In genomic region chr2:77709206-77709794, GRCm38 (mm10) we compare ENCODE assay signal across 9 mouse cellular contexts.
DNase-seq lines count a peak whose midpoint lies in the region; ATAC-seq lines count a peak whose summit lies in the region.
"Had no signal": no experiment of that assay in that cellular context is flagged by ENCODE, and none has a peak within 500 bp of the region (broad histone marks: within the 10 kb centered on the region; RNA-seq: fewer than 3 reads in every experiment).

No protein-coding gene starts in this region.

- peak; percentile 28 for DNase-seq in gastrocnemius, adult 18-20 months (ENCODE audit: low spot score)
- no peak for DNase-seq in gastrocnemius, postnatal 14 days
- peak; percentile 74 for DNase-seq in NIH3T3 (ENCODE audit: low read depth)
- DNase-seq in left cerebral cortex, postnatal 25 days (ENCODE audit: low spot score in 2 of 2) = peak; percentile 52 to 67
- DNase-seq: liver, embryonic 13.5 days had no signal

- no peak for ATAC-seq in embryonic facial prominence, embryonic 12.5 days (ENCODE audit: insufficient number of reproducible peaks, insufficient read depth, low FRiP score, low TSS enrichment)
- no peak for ATAC-seq in hindbrain, embryonic 12.5 days (ENCODE audit: low FRiP score)
- ATAC-seq in midbrain, embryonic 16.5 days = peak; percentile 74
- no peak for ATAC-seq in inflammation-experienced regulatory T-cells, adult 6 months

- no peaks in the 10 kb centered on the region for H3K36me3 ChIP-seq in embryonic facial prominence, embryonic 12.5 days
- no peaks in the 10 kb centered on the region for H3K36me3 ChIP-seq in hindbrain, embryonic 12.5 days
- no peaks in the 10 kb centered on the region for H3K36me3 ChIP-seq in midbrain, embryonic 16.5 days (ENCODE audit: control insufficient read depth, insufficient read depth, low read length)
- H3K36me3 ChIP-seq: liver, embryonic 13.5 days had no signal

- H3K9me3 ChIP-seq in embryonic facial prominence, embryonic 12.5 days = no peaks in the 10 kb centered on the region
- H3K9me3 ChIP-seq in hindbrain, embryonic 12.5 days (replicated peaks) = no peaks in the 10 kb centered on the region
- H3K9me3 ChIP-seq in midbrain, embryonic 16.5 days (replicated peaks; ENCODE audit: control insufficient read depth, low read length, poor library complexity, severe bottlenecking) = no peaks in the 10 kb centered on the region
- H3K9me3 ChIP-seq: liver, embryonic 13.5 days had no signal

- no peaks in the 10 kb centered on the region for H3K27me3 ChIP-seq in embryonic facial prominence, embryonic 12.5 days
- H3K27me3 ChIP-seq in hindbrain, embryonic 12.5 days = no peaks in the 10 kb centered on the region; the same call in 1 of the 2 replicates
- H3K27me3 ChIP-seq in midbrain, embryonic 16.5 days (ENCODE audit: control insufficient read depth, insufficient read depth, low read depth, low read length) = no peaks in the 10 kb centered on the region
- H3K27me3 ChIP-seq: liver, embryonic 13.5 days had no signal

- no peak overlapping the region for H3K9ac ChIP-seq in embryonic facial prominence, embryonic 12.5 days
- no peak overlapping the region for H3K9ac ChIP-seq in hindbrain, embryonic 12.5 days
- H3K9ac ChIP-seq in midbrain, embryonic 16.5 days (ENCODE audit: low read depth, low read length) = no peak overlapping the region
- H3K9ac ChIP-seq: liver, embryonic 13.5 days had no signal

- no peak overlapping the region for H3K27ac ChIP-seq in embryonic facial prominence, embryonic 12.5 days
- no peak overlapping the region for H3K27ac ChIP-seq in hindbrain, embryonic 12.5 days
- no peak overlapping the region for H3K27ac ChIP-seq in midbrain, embryonic 16.5 days (ENCODE audit: low read length)
- H3K27ac ChIP-seq: liver, embryonic 13.5 days had no signal

- no peaks in the 10 kb centered on the region for H3K4me1 ChIP-seq in embryonic facial prominence, embryonic 12.5 days
- peaks cover 2% of the 10 kb centered on the region; the same call in 1 of the 2 replicates for H3K4me1 ChIP-seq in hindbrain, embryonic 12.5 days
- H3K4me1 ChIP-seq in midbrain, embryonic 16.5 days (ENCODE audit: control insufficient read depth, insufficient read depth, low read length) = peaks cover 4% of the 10 kb centered on the region; the same call in 1 of the 2 replicates
- H3K4me1 ChIP-seq: liver, embryonic 13.5 days had no signal

- WGBS in embryonic facial prominence, embryonic 12.5 days = 22% methylated on average over 7 of the region's 7 CpGs
- 29% methylated on average over 7 of the region's 7 CpGs for WGBS in hindbrain, embryonic 12.5 days
- 26% methylated on average over 7 of the region's 7 CpGs for WGBS in midbrain, embryonic 16.5 days

- peak overlapping the region; percentile 36 for H3K4me2 ChIP-seq in embryonic facial prominence, embryonic 12.5 days (replicated peaks)
- peak overlapping the region; percentile 32; the same call in 1 of the 2 replicates for H3K4me2 ChIP-seq in hindbrain, embryonic 12.5 days (replicated peaks)
- peak overlapping the region; percentile 52 for H3K4me2 ChIP-seq in midbrain, embryonic 16.5 days (ENCODE audit: low read length)
- H3K4me2 ChIP-seq: liver, embryonic 13.5 days had no signal

- intact Hi-C loops in gastrocnemius, postnatal 14 days (cut with DNase I; ENCODE audit: low total_unique reads) = loop anchor here (2.0 to 5.0 kb wide), 2 partner anchors 252 to 320 kb away; no protein-coding TSS in a partner anchor
- intact Hi-C loops in left cerebral cortex, postnatal 25 days (cut with DNase I) = loop anchor here (1.0 to 10.0 kb wide), 4 partner anchors 253 to 737 kb away; no protein-coding TSS in a partner anchor

- no peak overlapping the region for H3K4me3 ChIP-seq in embryonic facial prominence, embryonic 12.5 days
- no peak overlapping the region for H3K4me3 ChIP-seq in hindbrain, embryonic 12.5 days
- no peak overlapping the region for H3K4me3 ChIP-seq in midbrain, embryonic 16.5 days (ENCODE audit: low read depth, low read length)
- H3K4me3 ChIP-seq: liver, embryonic 13.5 days had no signal
